Mouse (Mus musculus) thymus, adult 2 months (tissue): ENCODE data around the gene Gclm. TPM values are rescaled to one million over a fixed set of nuclear protein-coding genes. Genes with fewer than 3 reads are reported as not detected.

Source experiments
- DNase-seq: peaks from one replicate; pipeline ENCODE4 v3.0.0; 2021
- H3K27ac ChIP-seq: fragments of 200-500 bp; 2 replicates; pipeline ENCODE4 v1.5.1; 2012; ENCODE audit warnings: low read length, control low read depth; ENCODE audit not compliant: control insufficient read depth, insufficient read depth
- H3K27me3 ChIP-seq: fragments of 200-500 bp; 2 replicates; pipeline ENCODE4 v1.6.1; 2012; ENCODE audit warnings: mild to moderate bottlenecking, low read length, moderate library complexity, mixed read lengths; ENCODE audit not compliant: control insufficient read depth, insufficient read depth
- H3K36me3 ChIP-seq: fragments of 200-500 bp; 2 replicates; pipeline ENCODE4 v1.6.1; 2012; ENCODE audit warnings: mild to moderate bottlenecking, low read length, moderate library complexity; ENCODE audit not compliant: control insufficient read depth, insufficient read depth
- H3K4me1 ChIP-seq: fragments of 200-500 bp; replicated peaks from 2 replicates; pipeline ENCODE4 v1.6.1; 2012; ENCODE audit warnings: low read length; ENCODE audit not compliant: control insufficient read depth, insufficient read depth
- H3K4me3 ChIP-seq: fragments of 200-500 bp; 2 replicates; pipeline ENCODE4 v1.5.1; 2012; ENCODE audit warnings: mild to moderate bottlenecking, low read length, control low read depth, moderate library complexity; ENCODE audit not compliant: control insufficient read depth, insufficient read depth
- CTCF ChIP-seq: fragments of 200-500 bp; IDR thresholded peaks from 2 replicates; pipeline ENCODE4 v1.5.1; 2012; ENCODE audit warnings: mild to moderate bottlenecking, control low read depth, low read length, moderate library complexity, borderline replicate concordance; ENCODE audit not compliant: control insufficient read depth, poor library complexity, insufficient read depth; ENCODE audit errors: extremely low read depth
- POLR2A ChIP-seq: fragments of 200-500 bp; IDR thresholded peaks from 2 replicates; pipeline ENCODE4 v1.6.1; 2012; ENCODE audit warnings: mild to moderate bottlenecking, low read length, control low read depth, moderate library complexity; ENCODE audit not compliant: control insufficient read depth, poor library complexity, insufficient read depth; ENCODE audit errors: extremely low read depth
- WGBS: fragments of 180-500 bp; shearing (Covaris S2); methylation state at CpG from one replicate; pipeline ENCODE4 v1.1.7; 2018; 5-methylcytosine and 5-hydroxymethylcytosine counted together
- polyA plus RNA-seq: library from polyadenylated mRNA; depleted of rRNA; stranded (reverse); fragments of >200 nt; gene quantifications from 2 replicates; pipeline ENCODE4 v1.2.3, GENCODE M21; 2012; rRNA removed

The Gclm gene
- 32.5 and 53.3 TPM in 2 replicates for polyA plus RNA-seq

DNA sequence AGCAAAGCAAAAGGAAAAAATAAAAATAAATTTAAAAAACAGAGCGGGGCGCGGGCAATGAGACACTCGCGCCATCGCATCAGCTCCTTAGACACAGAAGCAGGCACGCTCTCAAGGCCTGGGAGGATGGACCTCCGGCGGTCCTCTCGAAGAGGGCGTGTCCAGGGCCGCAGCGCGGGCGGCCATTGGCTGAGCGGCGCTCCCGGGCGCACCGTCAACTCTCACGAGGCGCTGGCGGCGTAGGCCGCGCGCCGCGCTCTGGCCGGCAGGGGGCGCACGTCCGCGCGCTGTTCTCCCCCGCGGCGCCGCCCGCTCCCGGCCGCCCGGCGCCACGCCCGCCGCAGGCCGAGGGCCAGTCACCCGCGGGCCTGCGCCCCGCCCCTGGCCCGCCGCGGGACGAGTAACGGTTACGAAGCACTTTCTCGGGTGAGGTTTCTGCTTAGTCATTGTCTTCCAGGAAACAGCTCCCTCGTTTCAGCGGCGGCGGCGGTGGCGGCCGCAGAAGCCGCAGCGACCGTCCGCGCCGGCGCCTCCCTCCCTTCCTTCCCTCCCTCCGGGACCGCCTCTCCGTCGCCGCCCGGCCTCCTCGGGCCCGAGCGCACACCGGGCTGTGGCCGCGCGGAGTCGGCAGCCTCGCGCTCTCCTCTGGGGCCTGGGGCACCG is at the start of gene Gclm:
Gene Gclm (plus strand): TSS at position 343 of the 663 bp plus-strand sequence.
- peak; percentile 89 for DNase-seq

DNA sequence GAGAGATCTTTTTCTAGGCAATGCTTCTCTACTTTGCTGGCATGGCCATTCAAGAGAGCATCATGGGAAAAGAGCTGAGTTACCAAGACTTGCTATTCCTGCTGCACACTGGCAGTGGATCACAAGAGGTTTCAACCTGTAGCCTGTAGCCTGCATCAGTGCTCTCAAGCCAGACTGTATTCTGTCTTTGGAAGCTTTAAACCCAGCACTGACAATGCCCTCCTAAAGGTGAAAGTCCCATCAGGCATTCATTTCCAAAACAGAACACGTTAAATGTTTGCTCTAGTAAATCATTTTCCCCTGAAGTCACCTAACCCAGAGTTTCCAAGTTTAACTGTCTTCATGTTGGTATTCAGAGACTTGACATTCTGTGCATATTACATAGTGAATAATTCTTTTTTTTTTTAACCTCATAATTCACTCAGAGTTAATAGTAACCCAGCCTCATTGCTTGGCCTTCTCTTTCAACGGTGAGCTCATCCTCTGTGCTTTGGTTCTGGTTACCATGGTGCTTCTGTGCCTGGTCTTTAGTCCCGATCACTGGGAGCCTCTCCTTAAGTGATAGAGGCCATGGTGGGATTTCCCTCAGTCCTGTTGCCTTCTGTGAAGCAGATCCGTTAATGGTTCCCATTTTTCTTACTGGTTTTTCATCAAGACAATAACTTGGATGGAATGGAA is 48.6 kb upstream of the Gclm start:
- TF ChIP-seq CTCF, result no peak
- no peak for TF ChIP-seq POLR2A
- Histone ChIP-seq H3K4me1 (no peaks in the 10 kb centered on the region), H3K4me3 (no peak overlapping the region), H3K36me3 (no peaks in the 10 kb centered on the region), H3K27ac (no peak overlapping the region), H3K27me3 (no peaks in the 10 kb centered on the region)
- 93% methylated on average over 4 of the region's 4 CpGs for WGBS
- no peak for DNase-seq

More for the DNA sequence above, at the start of gene Gclm:
- H3K4me3 ChIP-seq, result peak within 1 kb of the TSS; percentile 74
- H3K27me3 ChIP-seq, result no peaks in the 10 kb centered on the region
- H3K27ac ChIP-seq, result no peak within 1 kb of the TSS
- peak; percentile 68 for TF ChIP-seq CTCF
- peak; percentile 23; the same call in 1 of the 2 replicates for TF ChIP-seq POLR2A
- H3K4me1 ChIP-seq, result peaks cover 7% of the 10 kb centered on the region; the same call in 1 of the 2 replicates
- under 1% methylated on average over 89 of the region's 90 CpGs for WGBS
- H3K36me3 ChIP-seq, result no peaks in the 10 kb centered on the region

DNA sequence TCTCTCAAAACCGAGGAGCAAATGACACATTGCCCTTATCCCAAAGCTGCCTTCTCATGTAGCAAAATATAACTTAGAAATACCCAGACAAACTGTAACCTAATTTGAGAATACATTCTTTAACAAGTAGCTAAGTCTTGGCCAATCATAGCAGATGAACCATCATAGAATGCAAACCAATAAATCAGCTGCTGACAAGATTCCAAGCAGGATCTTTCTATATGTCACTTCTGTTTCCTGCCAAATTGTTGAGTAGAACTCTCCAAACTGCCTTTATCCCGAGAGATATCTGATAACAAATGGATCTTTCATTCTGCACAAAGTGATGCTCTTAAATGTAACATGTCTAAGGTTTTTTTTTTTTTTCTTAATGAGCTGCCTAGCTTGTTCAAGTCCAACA is 46.8 kb upstream of the Gclm start:
- no peak for DNase-seq
- Histone ChIP-seq H3K36me3 (no peaks in the 10 kb centered on the region), H3K4me3 (no peak overlapping the region), H3K27ac (no peak overlapping the region), H3K4me1 (peaks cover 6% of the 10 kb centered on the region), H3K27me3 (no peaks in the 10 kb centered on the region)
- 82% methylated on average over 2 of the region's 2 CpGs for WGBS
- TF ChIP-seq CTCF (no peak), POLR2A (no peak)

DNA sequence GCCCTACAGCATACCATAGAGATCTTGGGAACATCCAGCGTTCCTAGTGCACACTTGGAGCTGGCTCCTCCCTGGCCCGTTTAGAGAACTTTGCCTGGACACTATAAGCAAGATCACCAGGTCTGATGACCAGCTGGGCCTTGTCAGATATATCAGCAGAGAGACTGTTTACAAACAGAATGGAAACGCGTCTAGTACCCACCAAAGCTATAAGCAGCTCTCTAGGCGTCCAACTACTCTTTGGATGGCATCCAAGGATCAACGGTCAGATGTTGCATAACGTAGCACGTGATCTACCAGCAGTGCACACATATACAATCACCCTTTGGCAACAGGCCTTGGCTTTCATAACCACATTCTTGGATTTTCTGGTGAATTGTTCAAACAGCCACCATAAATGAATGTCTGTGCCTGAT is 46.4 kb upstream of the Gclm start:
- Histone ChIP-seq H3K27ac (no peak overlapping the region), H3K4me3 (no peak overlapping the region), H3K36me3 (no peaks in the 10 kb centered on the region), H3K27me3 (no peaks in the 10 kb centered on the region), H3K4me1 (peaks cover 6% of the 10 kb centered on the region)
- DNase-seq, result no peak
- TF ChIP-seq POLR2A, result no peak
- WGBS, result 73% methylated on average over 8 of the region's 8 CpGs

DNA sequence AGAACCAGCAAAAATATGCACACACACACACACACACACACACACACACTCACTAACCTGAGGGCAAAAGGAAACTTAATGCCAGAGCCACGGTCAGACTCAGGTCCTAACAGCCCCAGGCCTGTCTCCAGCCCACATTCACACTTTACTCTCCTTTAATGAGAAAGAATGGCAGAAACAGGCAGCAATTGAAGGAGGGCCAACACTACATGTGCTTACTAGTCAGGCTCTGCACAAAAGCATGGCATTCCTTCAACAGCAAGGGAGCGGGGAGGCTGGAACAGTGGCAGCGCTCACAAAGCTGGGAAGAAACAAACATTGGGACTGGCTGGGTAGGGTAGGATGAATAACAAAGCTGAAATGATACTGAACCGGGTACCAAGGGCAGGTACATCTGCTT is 45.8 kb upstream of the Gclm start:
- no peaks in the 10 kb centered on the region for H3K27me3 ChIP-seq
- no peak overlapping the region for H3K27ac ChIP-seq
- 93% methylated on average over 4 of the region's 4 CpGs for WGBS
- TF ChIP-seq POLR2A (no peak), CTCF (no peak)
- H3K4me1 ChIP-seq, result peaks cover 6% of the 10 kb centered on the region
- no peak overlapping the region for H3K4me3 ChIP-seq
- no peak for DNase-seq
- no peaks in the 10 kb centered on the region for H3K36me3 ChIP-seq

DNA sequence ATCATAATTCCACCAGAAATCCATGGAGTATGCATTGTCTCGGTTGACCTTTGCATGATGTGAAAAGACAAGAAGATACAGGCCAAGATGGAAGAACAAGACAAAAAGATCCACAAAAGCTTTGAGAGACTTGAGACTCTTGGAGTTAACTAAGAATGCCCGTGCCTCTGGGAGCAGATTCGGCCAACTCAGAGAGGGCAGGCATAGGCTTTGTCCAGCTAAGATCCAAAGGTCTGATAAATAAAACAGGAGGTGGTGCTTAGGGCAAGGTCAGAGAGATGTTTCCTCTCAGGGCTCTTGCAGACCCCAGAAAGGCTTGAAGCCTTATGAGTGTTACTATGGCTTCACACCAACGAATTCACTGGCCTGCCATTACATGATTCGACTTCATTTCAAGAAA is 45.3 kb upstream of the Gclm start:
- TF ChIP-seq CTCF, result no peak
- no peak for TF ChIP-seq POLR2A
- 97% methylated on average over 5 of the region's 5 CpGs for WGBS
- DNase-seq, result no peak
- peaks cover 6% of the 10 kb centered on the region for H3K4me1 ChIP-seq
- no peak overlapping the region for H3K27ac ChIP-seq
- H3K27me3 ChIP-seq, result no peaks in the 10 kb centered on the region
- H3K4me3 ChIP-seq, result no peak overlapping the region
- H3K36me3 ChIP-seq, result no peaks in the 10 kb centered on the region

DNA sequence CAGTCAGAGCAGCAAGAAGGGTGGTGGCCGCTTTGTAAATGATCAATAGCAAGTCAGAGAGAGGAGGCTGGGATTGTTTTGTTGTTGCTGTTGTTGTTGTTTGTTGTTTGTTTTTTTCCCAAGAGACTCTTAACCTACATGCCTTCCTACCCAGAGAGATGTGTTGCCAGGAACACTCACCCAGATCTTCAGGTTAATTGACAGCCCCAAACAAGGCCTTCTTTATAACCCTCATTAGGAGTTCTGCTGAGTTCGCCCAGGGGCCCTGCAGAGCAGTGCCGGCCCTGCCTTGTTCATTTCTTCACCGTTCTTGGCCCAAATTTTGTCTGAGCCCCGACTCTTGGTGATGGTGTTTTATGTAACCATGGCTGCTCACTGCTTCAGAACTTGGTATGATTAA is 44.9 kb upstream of the Gclm start:
- peaks cover 6% of the 10 kb centered on the region for H3K4me1 ChIP-seq
- H3K36me3 ChIP-seq, result no peaks in the 10 kb centered on the region
- no peak for DNase-seq
- WGBS, result 95% methylated on average over 5 of the region's 5 CpGs
- no peak overlapping the region for H3K4me3 ChIP-seq
- no peaks in the 10 kb centered on the region for H3K27me3 ChIP-seq
- H3K27ac ChIP-seq, result no peak overlapping the region
- TF ChIP-seq CTCF, result no peak
- TF ChIP-seq POLR2A, result no peak
